Mouse (Mus musculus) C2C12 (cell line): ENCODE data around the gene Lce1i. TPM values are rescaled to one million over a fixed set of nuclear protein-coding genes. Genes with fewer than 3 reads are reported as not detected.

Experiments
- H3K27me3 ChIP-seq: one replicate; pipeline ENCODE4 v1.6.1; 2011; ENCODE audit not compliant: control insufficient read depth, insufficient read depth, insufficient read length
- H3K36me3 ChIP-seq: one replicate; pipeline ENCODE4 v1.6.1; 2011; ENCODE audit not compliant: control insufficient read depth, insufficient read depth
- H3K4me3 ChIP-seq: one replicate; pipeline ENCODE4 v1.5.1; 2011; ENCODE audit warnings: mild to moderate bottlenecking, control low read depth; ENCODE audit not compliant: poor library complexity, insufficient read depth, severe bottlenecking
- H3K79me2 ChIP-seq: one replicate; pipeline ENCODE4 v1.6.1; 2011; ENCODE audit not compliant: control insufficient read depth, insufficient read depth
- H3K79me3 ChIP-seq: one replicate; pipeline ENCODE4 v1.6.1; 2011; ENCODE audit warnings: low read depth, control low read depth
- H3ac ChIP-seq: one replicate; pipeline ENCODE3; 2011; ENCODE audit warnings: low read depth; ENCODE audit not compliant: control insufficient read depth, insufficient read length
- MAX ChIP-seq: IDR thresholded peaks from one replicate; pipeline ENCODE4 v1.6.1; 2011; ENCODE audit warnings: mild to moderate bottlenecking, control low read depth
- MYOG ChIP-seq: IDR thresholded peaks from one replicate; pipeline ENCODE4 v1.6.1; 2011; ENCODE audit not compliant: control insufficient read depth, insufficient read length; ENCODE audit errors: extremely low read depth
- polyA plus RNA-seq: library from polyadenylated mRNA; unstranded; fragments of >200 nt; fragmentation: generic; extraction: Trizol; gene quantifications from one replicate; pipeline ENCODE4 v1.2.1, GENCODE M21; 2012; ENCODE audit warnings: missing spikeins

Gene Lce1i
- polyA plus RNA-seq, 1 experiment: not detected

GRCm38 (mm10) chr3:92738996-92739395 is 39.7 kb downstream of the Lce1i start, which contains the start of gene Gm38119:
TSS of gene Gm38119 (minus strand) at chr3:92739096.
- Histone ChIP-seq H3K79me3 (no peaks in the 10 kb centered on the region), H3K4me3 (no peak within 1 kb of the TSS), H3ac (no peak within 1 kb of the TSS), H3K27me3 (no peaks in the 10 kb centered on the region), H3K79me2 (no peaks in the 10 kb centered on the region), H3K36me3 (no peaks in the 10 kb centered on the region)
- TF ChIP-seq MYOG (no peak), MAX (no peak)

Other genes starting within 250 kb of the Lce1i start
- gene 2310046K23Rik, start 244.4 kb downstream of the Lce1i start, polyA plus RNA-seq: not detected
- 0.04 TPM for gene Ivl, start 205.2 kb downstream of the Lce1i start, polyA plus RNA-seq
- not detected for gene Smcp, start 189.9 kb downstream of the Lce1i start, polyA plus RNA-seq
- not detected for gene 2210017I01Rik, start 171.4 kb downstream of the Lce1i start, polyA plus RNA-seq
- gene Lce6a, start 157.2 kb downstream of the Lce1i start, polyA plus RNA-seq: not detected
- not detected for gene Lce1a1, start 130.6 kb downstream of the Lce1i start, polyA plus RNA-seq
- not detected for gene Lce1b, start 122.0 kb downstream of the Lce1i start, polyA plus RNA-seq
- gene Lce1a2, start 108.6 kb downstream of the Lce1i start, polyA plus RNA-seq: not detected
- not detected for gene Lce1c, start 99.7 kb downstream of the Lce1i start, polyA plus RNA-seq
- not detected for gene Lce1d, start 91.7 kb downstream of the Lce1i start, polyA plus RNA-seq
- gene Lce1e, start 69.8 kb downstream of the Lce1i start, polyA plus RNA-seq: not detected
- 0.83 TPM for gene Lce1f, start 58.5 kb downstream of the Lce1i start, polyA plus RNA-seq
- not detected for gene Gm38119, start 39.8 kb downstream of the Lce1i start, polyA plus RNA-seq
- gene Lce1g, start 26.6 kb downstream of the Lce1i start, polyA plus RNA-seq: 14.2 TPM
- 0.35 TPM for gene Lce1h, start 13.8 kb downstream of the Lce1i start, polyA plus RNA-seq
- not detected for gene Lce1j, start 11.6 kb upstream of the Lce1i start, polyA plus RNA-seq
- gene Lce1k, start 29.0 kb upstream of the Lce1i start, polyA plus RNA-seq: not detected
- gene Kprp, start 48.3 kb upstream of the Lce1i start, polyA plus RNA-seq: not detected
- gene Lce1l, start 72.4 kb upstream of the Lce1i start, polyA plus RNA-seq: not detected
- not detected for gene 2310050C09Rik, start 91.3 kb upstream of the Lce1i start, polyA plus RNA-seq
- gene Lce3a, start 147.3 kb upstream of the Lce1i start, polyA plus RNA-seq: not detected
- gene Lce3b, start 154.1 kb upstream of the Lce1i start, polyA plus RNA-seq: not detected
- gene Lce3c, start 165.6 kb upstream of the Lce1i start, polyA plus RNA-seq: not detected
- not detected for gene Lce3d, start 178.5 kb upstream of the Lce1i start, polyA plus RNA-seq
- gene Lce3e, start 188.2 kb upstream of the Lce1i start, polyA plus RNA-seq: not detected
- gene Lce3f, start 213.3 kb upstream of the Lce1i start, polyA plus RNA-seq: not detected
- gene Crct1, start 236.8 kb upstream of the Lce1i start, polyA plus RNA-seq: not detected
- gene Lce1m, start 240.2 kb upstream of the Lce1i start, polyA plus RNA-seq: not detected